Mouse (Mus musculus) neural tube, embryonic 14.5 days (tissue): ENCODE results near the gene Ssna1. TPM values are rescaled to one million over a fixed set of nuclear protein-coding genes. Genes with fewer than 3 reads are reported as not detected.

Experiments used
- ATAC-seq: fragments of 200-750 bp; cut with Nextera tagmentation; 2 replicates; pipeline ENCODE4 v1.8.0; 2017; ENCODE audit warnings: low read depth, mild to moderate bottlenecking, moderate TSS enrichment, moderate library complexity
- H3K27ac ChIP-seq: fragments of 300-500 bp; sonication (generic); 2 replicates; pipeline ENCODE4 v1.5.1; 2014; ENCODE audit warnings: low read depth, mild to moderate bottlenecking, control low read depth, low read length, moderate library complexity, mixed read lengths
- H3K27me3 ChIP-seq: fragments of 300-500 bp; sonication (generic); 2 replicates; pipeline ENCODE4 v1.6.1; 2014; ENCODE audit warnings: low read length; ENCODE audit not compliant: control insufficient read depth, insufficient read depth
- H3K36me3 ChIP-seq: fragments of 300-500 bp; sonication (generic); 2 replicates; pipeline ENCODE4 v1.6.1; 2014; ENCODE audit warnings: low read length, mixed read lengths; ENCODE audit not compliant: control insufficient read depth, insufficient read depth
- H3K4me1 ChIP-seq: fragments of 300-500 bp; sonication (generic); 2 replicates; pipeline ENCODE4 v1.6.1; 2014; ENCODE audit warnings: low read length; ENCODE audit not compliant: control insufficient read depth, insufficient read depth
- H3K4me2 ChIP-seq: fragments of 300-500 bp; sonication (generic); 2 replicates; pipeline ENCODE4 v1.6.1; 2014; ENCODE audit warnings: mild to moderate bottlenecking, low read depth, low read length, control low read depth
- H3K4me3 ChIP-seq: fragments of 300-500 bp; sonication (generic); 2 replicates; pipeline ENCODE4 v1.5.1; 2014; ENCODE audit warnings: low read depth, low read length, control low read depth, mixed read lengths
- H3K9ac ChIP-seq: fragments of 300-500 bp; sonication (generic); replicated peaks from 2 replicates; pipeline ENCODE4 v1.6.1; 2014; ENCODE audit warnings: low read depth, mild to moderate bottlenecking, control low read depth, low read length, mixed read lengths
- H3K9me3 ChIP-seq: fragments of 300-500 bp; sonication (generic); 2 replicates; pipeline ENCODE4 v1.6.1; 2016; ENCODE audit warnings: low read length; ENCODE audit not compliant: control insufficient read depth
- WGBS: fragments of 180-500 bp; shearing (Covaris S2); extraction: QIAGEN DNeasy Blood & Tissue Kit; methylation state at CpG from one replicate; pipeline ENCODE4 v1.1.7; 2014; 5-methylcytosine and 5-hydroxymethylcytosine counted together
- polyA plus RNA-seq: library from polyadenylated mRNA; unstranded; fragments of >200 nt; fragmentation: Nextera tagmentation; extraction: Ambion mirVana; gene quantifications from 2 replicates; pipeline ENCODE4 v1.2.1, GENCODE M21; 2014

Gene Ssna1
- polyA plus RNA-seq, 1 experiment from 2014 or later = 182 TPM

DNA sequence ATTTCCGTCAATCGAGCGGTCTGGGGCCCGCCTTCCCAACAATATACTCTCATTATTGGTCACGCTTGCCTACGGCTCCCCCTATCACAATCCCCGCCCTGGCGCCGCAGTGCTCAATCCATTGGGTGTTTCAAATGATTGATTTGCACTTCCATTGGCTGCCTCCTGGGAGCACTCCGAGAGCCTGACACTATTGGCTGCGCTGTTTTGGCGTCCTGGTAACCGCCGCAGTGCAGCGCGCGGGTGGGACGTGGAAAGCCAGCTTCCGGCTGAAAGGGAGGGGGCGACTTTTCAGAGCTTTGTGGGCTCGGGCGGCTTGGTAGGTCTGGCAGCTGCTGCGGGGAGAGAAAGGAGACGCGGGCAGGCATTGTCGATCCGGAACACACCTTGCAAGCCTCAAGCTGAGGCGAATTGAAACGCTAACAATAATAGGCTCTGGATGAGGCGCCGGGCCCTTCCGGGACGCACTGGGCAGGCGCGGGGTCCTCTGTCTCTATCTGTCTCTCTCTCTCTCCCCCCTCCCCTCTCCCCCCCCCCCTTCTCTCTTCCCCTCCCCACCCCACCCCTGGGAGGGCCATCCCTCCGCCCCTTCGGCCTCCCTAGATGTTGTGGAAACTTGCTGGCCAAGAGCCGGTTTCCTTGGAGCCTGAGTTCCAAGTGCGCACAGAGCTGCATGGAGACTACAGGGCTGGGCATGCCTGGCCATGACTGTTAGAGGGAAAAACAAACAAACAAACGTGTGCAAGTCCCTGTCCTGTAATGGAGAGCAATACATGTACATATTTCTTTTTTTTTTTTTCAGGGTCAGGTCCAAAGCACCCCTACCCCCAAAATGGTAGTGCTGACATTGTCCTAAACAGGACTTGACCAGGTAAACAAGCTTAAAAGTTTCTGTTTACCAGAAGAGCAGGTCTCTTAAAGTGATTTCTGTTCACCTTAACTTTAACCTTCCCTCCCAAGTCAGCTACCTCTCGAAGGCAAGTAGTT lies 47.2 kb downstream of the Ssna1 start:
- H3K4me1 ChIP-seq = peaks cover 7% of the 10 kb centered on the region; the same call in 1 of the 2 replicates
- H3K36me3 ChIP-seq = no peaks in the 10 kb centered on the region
- H3K9me3 ChIP-seq = no peaks in the 10 kb centered on the region
- peak overlapping the region; percentile 81 for H3K4me3 ChIP-seq
- 2% methylated on average over 41 of the region's 41 CpGs for WGBS
- H3K27me3 ChIP-seq = no peaks in the 10 kb centered on the region
- H3K4me2 ChIP-seq = peak overlapping the region; percentile 51
- peak overlapping the region; percentile 91 for H3K27ac ChIP-seq
- ATAC-seq = peak; percentile 97
- peak overlapping the region; percentile 51 for H3K9ac ChIP-seq

DNA sequence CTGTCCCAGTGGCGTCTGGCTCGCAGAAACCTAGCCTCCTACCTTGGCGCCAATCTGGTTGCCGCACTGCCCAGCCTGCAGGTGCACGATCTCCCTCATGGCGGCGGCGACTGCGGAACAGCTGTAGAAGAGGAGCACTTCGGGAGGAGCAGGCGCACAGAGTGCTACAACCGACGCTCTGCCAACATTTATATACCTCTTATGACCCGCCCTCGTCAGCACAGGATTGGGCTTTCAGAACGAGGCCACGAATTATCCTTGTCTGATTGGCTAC lies 47.8 kb downstream of the Ssna1 start, which contains the start of gene Tubb4b:
TSS of gene Tubb4b (minus strand) at position 211 of the 274 bp plus-strand sequence.
- Histone ChIP-seq H3K4me3 (peak within 1 kb of the TSS; percentile 81), H3K4me1 (peaks cover 7% of the 10 kb centered on the region; the same call in 1 of the 2 replicates), H3K4me2 (peak within 1 kb of the TSS; percentile 94), H3K9me3 (no peaks in the 10 kb centered on the region), H3K27me3 (no peaks in the 10 kb centered on the region), H3K9ac (peak within 1 kb of the TSS; percentile 75), H3K36me3 (no peaks in the 10 kb centered on the region), H3K27ac (peak within 1 kb of the TSS; percentile 91)
- under 1% methylated on average over 17 of the region's 17 CpGs for WGBS
- ATAC-seq = no peak

DNA sequence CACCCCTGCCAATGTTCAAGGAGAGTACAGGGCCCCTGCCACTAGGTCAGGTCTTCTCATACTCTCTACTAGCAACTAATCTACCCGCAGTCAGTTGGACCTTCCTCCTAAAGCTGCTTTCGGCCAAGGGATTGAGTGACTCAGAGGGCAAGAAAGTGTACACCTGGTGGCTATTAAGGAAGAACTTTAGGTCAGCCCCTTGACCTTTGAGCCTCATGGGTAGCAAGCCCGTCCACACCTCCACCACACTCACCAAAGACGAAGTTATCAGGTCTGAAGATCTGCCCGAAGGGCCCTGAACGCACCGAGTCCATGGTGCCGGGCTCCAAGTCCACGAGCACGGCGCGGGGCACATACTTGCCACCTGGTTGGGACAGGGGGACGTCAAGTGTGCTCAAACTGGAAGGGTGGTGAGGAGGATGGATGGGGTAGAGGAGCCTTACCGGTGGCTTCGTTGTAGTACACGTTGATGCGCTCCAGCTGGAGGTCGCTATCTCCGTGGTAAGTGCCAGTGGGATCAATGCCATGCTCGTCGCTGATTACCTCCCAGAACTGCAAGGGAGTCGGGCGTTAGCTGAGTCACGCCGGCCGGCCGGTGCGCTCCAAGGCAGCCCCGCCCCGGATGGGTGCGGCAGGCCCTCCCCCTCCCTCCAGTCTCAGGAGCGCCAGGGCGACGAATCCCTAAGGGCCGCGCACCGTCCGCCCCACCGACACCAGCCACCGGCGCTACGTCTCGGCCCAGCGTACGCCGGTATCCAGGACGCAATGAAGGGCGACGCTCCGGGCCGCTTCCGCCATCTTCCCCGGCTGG lies 48.4 kb downstream of the Ssna1 start:
- WGBS = 3% methylated on average over 53 of the region's 53 CpGs
- Histone ChIP-seq H3K9ac (peak overlapping the region; percentile 75), H3K36me3 (no peaks in the 10 kb centered on the region), H3K9me3 (no peaks in the 10 kb centered on the region), H3K4me2 (peak overlapping the region; percentile 94), H3K27me3 (no peaks in the 10 kb centered on the region), H3K27ac (peak overlapping the region; percentile 86), H3K4me1 (peaks cover 7% of the 10 kb centered on the region; the same call in 1 of the 2 replicates), H3K4me3 (peak overlapping the region; percentile 81)
- ATAC-seq = peak; percentile 42

DNA sequence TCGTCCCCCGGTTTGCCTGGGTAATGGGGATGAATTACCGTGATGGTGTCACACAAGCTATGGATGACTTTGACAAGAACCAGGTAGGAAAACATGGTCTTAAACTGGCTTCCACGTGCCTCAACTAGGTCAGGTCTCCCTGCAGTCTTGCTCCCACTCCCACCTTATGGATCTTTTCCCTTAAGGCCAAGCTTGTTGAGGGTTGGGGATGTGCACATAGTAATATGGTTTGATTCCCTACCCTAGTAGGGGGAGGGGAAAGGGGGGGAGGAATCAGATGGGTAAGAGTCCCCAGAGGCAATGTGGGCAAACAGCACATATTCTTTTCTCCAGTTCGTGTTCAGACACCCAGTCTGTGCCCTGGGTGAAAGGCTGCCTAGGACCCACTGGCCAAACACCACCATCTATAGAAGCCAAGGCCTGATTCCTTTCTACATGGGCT lies 50.9 kb downstream of the Ssna1 start:
- Histone ChIP-seq H3K27ac (no peak overlapping the region), H3K4me2 (no peak overlapping the region), H3K36me3 (no peaks in the 10 kb centered on the region), H3K27me3 (no peaks in the 10 kb centered on the region), H3K9me3 (no peaks in the 10 kb centered on the region), H3K4me1 (peaks cover 7% of the 10 kb centered on the region; the same call in 1 of the 2 replicates), H3K4me3 (no peak overlapping the region), H3K9ac (no peak overlapping the region)
- WGBS = 75% methylated on average over 5 of the region's 5 CpGs
- ATAC-seq = no peak

Other genes starting within 250 kb of the Ssna1 start
- 137 and 143 TPM in 2 replicates for gene Nsmf, start 218.1 kb downstream of the Ssna1 start, polyA plus RNA-seq
- 0.27 TPM in 1 of 2 replicates, not detected in the other for gene Entpd8, start 192.1 kb downstream of the Ssna1 start, polyA plus RNA-seq
- gene Noxa1, start 177.3 kb downstream of the Ssna1 start, polyA plus RNA-seq = 0.17 TPM in 1 of 2 replicates, not detected in the other
- 10.7 and 15.1 TPM in 2 replicates for gene Nrarp, start 91.7 kb downstream of the Ssna1 start, polyA plus RNA-seq
- gene Tor4a, start 75.6 kb downstream of the Ssna1 start, polyA plus RNA-seq = 0.88 and 1.4 TPM in 2 replicates
- gene Nelfb, start 60.9 kb downstream of the Ssna1 start, polyA plus RNA-seq = 74.7 and 86.2 TPM in 2 replicates
- gene Stpg3, start 57.8 kb downstream of the Ssna1 start, polyA plus RNA-seq = not detected in 2 replicates
- gene Fam166a, start 53.7 kb downstream of the Ssna1 start, polyA plus RNA-seq = 0.91 TPM in 1 of 2 replicates, not detected in the other
- gene Tubb4b, start 47.7 kb downstream of the Ssna1 start, polyA plus RNA-seq = 361 and 387 TPM in 2 replicates
- gene Slc34a3, start 38.1 kb downstream of the Ssna1 start, polyA plus RNA-seq = not detected in 2 replicates
- not detected in 2 replicates for gene Rnf224, start 35.7 kb downstream of the Ssna1 start, polyA plus RNA-seq
- 147 and 191 TPM in 2 replicates for gene Rnf208, start 30.2 kb downstream of the Ssna1 start, polyA plus RNA-seq
- 0.33 and 0.45 TPM in 2 replicates for gene Cysrt1, start 30.0 kb downstream of the Ssna1 start, polyA plus RNA-seq
- 5.0 and 7.1 TPM in 2 replicates for gene AL732309.1, start 25.6 kb downstream of the Ssna1 start, polyA plus RNA-seq
- gene Tmem203, start 17.0 kb downstream of the Ssna1 start, polyA plus RNA-seq = 11.0 and 11.2 TPM in 2 replicates
- gene Tprn, start 9.8 kb downstream of the Ssna1 start, polyA plus RNA-seq = 11.5 and 12.3 TPM in 2 replicates
- gene Anapc2, start within 50 bp of the Ssna1 start, polyA plus RNA-seq = 110 and 116 TPM in 2 replicates
- gene Tmem210, start 15.7 kb upstream of the Ssna1 start, polyA plus RNA-seq = not detected in 2 replicates
- 0.45 TPM in 1 of 2 replicates, not detected in the other for gene Lrrc26, start 17.5 kb upstream of the Ssna1 start, polyA plus RNA-seq
- gene Grin1, start 46.7 kb upstream of the Ssna1 start, polyA plus RNA-seq = 60.8 and 89.4 TPM in 2 replicates
- gene Man1b1, start 59.9 kb upstream of the Ssna1 start, polyA plus RNA-seq = 59.9 and 85.5 TPM in 2 replicates
- gene Dpp7, start 83.9 kb upstream of the Ssna1 start, polyA plus RNA-seq = 23.9 and 27.1 TPM in 2 replicates
- gene Uap1l1, start 93.2 kb upstream of the Ssna1 start, polyA plus RNA-seq = 4.6 and 5.2 TPM in 2 replicates
- gene Sapcd2, start 99.9 kb upstream of the Ssna1 start, polyA plus RNA-seq = 6.9 and 7.8 TPM in 2 replicates
- gene Entpd2, start 123.4 kb upstream of the Ssna1 start, polyA plus RNA-seq = 1.6 and 10.6 TPM in 2 replicates
- gene Npdc1, start 126.9 kb upstream of the Ssna1 start, polyA plus RNA-seq = 397 and 496 TPM in 2 replicates
- gene Fut7, start 150.8 kb upstream of the Ssna1 start, polyA plus RNA-seq = 0.17 and 0.23 TPM in 2 replicates
- 16.2 and 17.0 TPM in 2 replicates for gene Abca2, start 156.3 kb upstream of the Ssna1 start, polyA plus RNA-seq
- 1.5 and 2.4 TPM in 2 replicates for gene Clic3, start 184.4 kb upstream of the Ssna1 start, polyA plus RNA-seq
- 94.5 and 124 TPM in 2 replicates for gene Paxx, start 188.7 kb upstream of the Ssna1 start, polyA plus RNA-seq
- gene Ptgds, start 197.6 kb upstream of the Ssna1 start, polyA plus RNA-seq = 5.6 and 87.6 TPM in 2 replicates
- gene Lcn12, start 221.5 kb upstream of the Ssna1 start, polyA plus RNA-seq = not detected in 2 replicates
- gene Fbxw5, start 228.3 kb upstream of the Ssna1 start, polyA plus RNA-seq = 124 and 137 TPM in 2 replicates
- gene C8g, start 229.3 kb upstream of the Ssna1 start, polyA plus RNA-seq = 5.6 and 6.8 TPM in 2 replicates